Mouse (Mus musculus) E14TG2a.4 (cell line): ENCODE data around the gene Zbtb37.

Experiments used
- CTCF ChIP-seq: conservative IDR thresholded peaks from 2 replicates; pipeline ENCODE4 v1.5.1; 2014; ENCODE audit warnings: low read length
- NANOG ChIP-seq: IDR thresholded peaks from 2 replicates; pipeline ENCODE4 v1.6.1; 2014; ENCODE audit warnings: borderline replicate concordance, low read length, mixed read lengths
- POU5F1 ChIP-seq: IDR thresholded peaks from 2 replicates; pipeline ENCODE4 v1.6.1; 2014; ENCODE audit warnings: low read length, borderline replicate concordance

DNA sequence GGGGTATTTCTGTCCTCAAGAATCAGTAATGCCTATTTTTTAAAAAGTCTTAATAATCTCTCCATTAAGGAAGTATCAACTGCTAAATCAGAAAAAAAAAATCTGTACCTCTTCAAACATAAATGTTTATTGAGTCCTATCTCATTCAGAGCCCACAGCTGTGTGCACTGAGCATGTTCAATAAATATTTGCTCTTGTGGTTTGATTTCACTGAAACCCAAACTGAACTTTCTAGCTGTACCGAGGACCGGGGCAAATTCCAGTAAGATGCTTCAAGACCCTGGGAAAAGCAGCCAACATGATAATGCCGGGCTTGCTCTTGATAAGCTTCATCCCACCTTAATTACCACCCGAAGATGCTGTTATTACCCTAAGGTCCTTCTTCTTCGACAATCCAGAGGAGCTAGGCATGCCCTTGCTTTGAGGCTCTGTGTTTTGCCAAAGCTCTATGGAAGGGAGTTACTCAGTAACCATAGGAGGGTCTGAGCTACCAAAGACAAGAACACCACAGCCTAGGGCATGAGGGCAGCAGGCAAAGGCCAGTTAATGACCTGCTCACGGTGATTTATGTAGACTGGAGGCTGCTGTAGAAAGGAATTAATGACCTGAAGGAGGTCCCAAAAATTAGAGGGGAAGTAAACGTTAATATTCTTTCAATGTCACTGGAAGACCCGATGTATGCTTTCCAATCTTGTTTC, 54.0 kb downstream of the Zbtb37 start:
- TF ChIP-seq CTCF: no peak
- no peak for TF ChIP-seq NANOG
- no peak for TF ChIP-seq POU5F1
